Mouse (Mus musculus) ES-Bruce4 (cell line): Measurements from ENCODE around the gene Abcc9. TPM values are rescaled to one million over a fixed set of nuclear protein-coding genes. Genes with fewer than 3 reads are reported as not detected.

Source experiments
- H3K27ac ChIP-seq: 2 replicates; pipeline ENCODE4 v1.5.1; 2012; ENCODE audit warnings: low read length, inconsistent platforms; ENCODE audit not compliant: insufficient read depth
- H3K27me3 ChIP-seq: 2 replicates; pipeline ENCODE4 v1.6.1; 2012; ENCODE audit warnings: mild to moderate bottlenecking, low read length, inconsistent platforms; ENCODE audit not compliant: control insufficient read depth, poor library complexity, insufficient read depth, severe bottlenecking
- H3K36me3 ChIP-seq: 2 replicates; pipeline ENCODE4 v1.6.1; 2012; ENCODE audit warnings: inconsistent platforms, mild to moderate bottlenecking, low read length, moderate library complexity; ENCODE audit not compliant: control insufficient read depth, poor library complexity, insufficient read depth, severe bottlenecking
- H3K4me1 ChIP-seq: one replicate; pipeline ENCODE4 v1.8.1; 2011; ENCODE audit warnings: low read length; ENCODE audit not compliant: control insufficient read depth, insufficient read depth
- H3K4me3 ChIP-seq: 2 replicates; pipeline ENCODE4 v1.5.1; 2011; ENCODE audit warnings: low read depth, mild to moderate bottlenecking, low read length
- H3K9ac ChIP-seq: 2 replicates; pipeline ENCODE4 v1.6.1; 2012; ENCODE audit warnings: low read depth, mild to moderate bottlenecking, inconsistent platforms; ENCODE audit not compliant: poor library complexity, severe bottlenecking
- H3K9me3 ChIP-seq: replicated peaks from 2 replicates; pipeline ENCODE4 v1.6.1; 2012; ENCODE audit warnings: mild to moderate bottlenecking, low read length, inconsistent platforms; ENCODE audit not compliant: control insufficient read depth, poor library complexity, insufficient read depth, severe bottlenecking
- CTCF ChIP-seq: IDR thresholded peaks from one replicate; pipeline ENCODE4 v1.8.1; 2011; ENCODE audit warnings: low read depth, low read length
- EP300 ChIP-seq: IDR thresholded peaks from 2 replicates; pipeline ENCODE4 v1.6.1; 2011; ENCODE audit warnings: low read depth, low read length; ENCODE audit not compliant: insufficient read depth
- POLR2A ChIP-seq: IDR thresholded peaks from one replicate; pipeline ENCODE4 v1.8.1; 2011; ENCODE audit warnings: low read length; ENCODE audit not compliant: insufficient read depth
- polyA plus RNA-seq: library from polyadenylated mRNA; stranded (reverse); fragments of >200 nt; gene quantifications from 2 replicates; pipeline ENCODE4 v1.2.4, GENCODE M21; 2011; ENCODE audit warnings: low read depth; ENCODE audit not compliant: missing spikeins, insufficient read depth, insufficient read length

Abcc9 gene
- polyA plus RNA-seq, 1 experiment, result 0.36 TPM

GRCm38 (mm10) chr6:142635185-142635583 lies 66.9 kb downstream of the Abcc9 start:
- no peak overlapping the region for H3K27ac ChIP-seq
- no peaks in the 10 kb centered on the region for H3K9me3 ChIP-seq
- no peaks in the 10 kb centered on the region for H3K4me1 ChIP-seq
- no peak overlapping the region for H3K4me3 ChIP-seq
- no peaks in the 10 kb centered on the region for H3K36me3 ChIP-seq
- no peak overlapping the region for H3K9ac ChIP-seq
- no peak for TF ChIP-seq CTCF
- TF ChIP-seq POLR2A, result no peak
- TF ChIP-seq EP300, result no peak
- H3K27me3 ChIP-seq, result no peaks in the 10 kb centered on the region

DNA sequence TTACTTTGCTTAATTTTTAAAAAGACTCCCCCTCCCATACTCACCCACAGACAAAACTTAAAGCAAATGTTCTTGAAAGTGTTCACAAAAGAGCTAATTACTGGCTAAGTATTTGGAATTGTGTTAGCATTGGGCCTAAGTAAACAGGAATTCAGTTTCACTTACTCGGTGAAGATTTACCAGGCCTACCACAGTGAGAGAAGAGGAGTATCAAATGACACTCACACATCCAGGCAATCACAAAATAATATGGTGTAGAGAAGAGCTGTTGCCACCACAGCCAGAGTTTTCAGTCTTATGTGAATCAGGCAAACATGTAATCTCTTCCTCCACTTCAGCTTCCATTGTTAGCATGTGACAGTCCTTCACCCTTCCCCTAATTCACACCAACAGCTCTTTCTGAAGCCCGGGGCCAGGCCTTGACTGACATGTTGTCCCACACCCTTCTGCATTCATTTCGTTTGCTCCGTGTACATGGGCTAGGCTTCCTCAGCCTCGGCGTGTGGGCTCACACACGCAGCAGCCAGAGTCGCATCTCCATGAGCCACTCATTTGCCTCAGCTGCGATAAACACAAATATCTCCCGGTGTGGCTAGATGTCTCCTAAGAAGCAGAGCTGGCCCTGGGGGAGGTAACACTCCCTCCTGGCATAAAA lies 67.5 kb downstream of the Abcc9 start:
- Histone ChIP-seq H3K9ac (no peak overlapping the region), H3K4me1 (no peaks in the 10 kb centered on the region), H3K27ac (no peak overlapping the region), H3K36me3 (no peaks in the 10 kb centered on the region), H3K4me3 (no peak overlapping the region), H3K9me3 (no peaks in the 10 kb centered on the region), H3K27me3 (no peaks in the 10 kb centered on the region)
- TF ChIP-seq CTCF (no peak), POLR2A (no peak), EP300 (no peak)

GRCm38 (mm10) chr6:142623351-142623750 lies 78.8 kb downstream of the Abcc9 start:
- Histone ChIP-seq H3K27me3 (peaks cover 1% of the 10 kb centered on the region; the same call in 1 of the 2 replicates), H3K27ac (no peak overlapping the region), H3K9me3 (no peaks in the 10 kb centered on the region), H3K36me3 (no peaks in the 10 kb centered on the region), H3K4me3 (no peak overlapping the region), H3K4me1 (no peaks in the 10 kb centered on the region), H3K9ac (no peak overlapping the region)
- TF ChIP-seq EP300 (no peak), CTCF (no peak), POLR2A (no peak)

DNA sequence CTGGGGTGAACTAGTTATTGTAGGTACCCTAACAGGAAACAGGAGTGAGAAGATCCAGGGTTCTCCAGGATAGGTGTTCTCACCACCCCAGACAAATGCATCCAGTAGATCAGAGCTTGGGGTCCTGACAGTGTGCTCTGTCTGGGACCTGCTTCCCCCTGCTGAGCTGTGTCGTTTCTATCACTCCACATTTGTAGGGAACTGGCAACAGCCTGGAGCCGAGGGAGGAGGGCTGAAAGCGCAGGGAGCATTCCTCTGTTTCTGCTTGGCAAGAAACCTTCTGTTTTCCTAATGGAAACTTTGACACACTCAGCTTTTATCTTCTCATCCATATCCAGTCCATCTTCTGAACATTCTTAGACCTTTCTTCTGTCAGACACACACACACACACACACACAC lies 85.5 kb downstream of the Abcc9 start:
- TF ChIP-seq CTCF (no peak), EP300 (no peak), POLR2A (no peak)
- Histone ChIP-seq H3K9me3 (no peaks in the 10 kb centered on the region), H3K27ac (no peak overlapping the region), H3K4me1 (no peaks in the 10 kb centered on the region), H3K4me3 (no peak overlapping the region), H3K36me3 (no peaks in the 10 kb centered on the region), H3K27me3 (no peaks in the 10 kb centered on the region; the same call in 1 of the 2 replicates), H3K9ac (no peak overlapping the region)

GRCm38 (mm10) chr6:142614324-142614723 lies 87.8 kb downstream of the Abcc9 start:
- TF ChIP-seq CTCF (no peak), EP300 (no peak), POLR2A (no peak)
- no peaks in the 10 kb centered on the region for H3K9me3 ChIP-seq
- no peaks in the 10 kb centered on the region; the same call in 1 of the 2 replicates for H3K27me3 ChIP-seq
- no peak overlapping the region for H3K4me3 ChIP-seq
- H3K9ac ChIP-seq, result no peak overlapping the region
- no peak overlapping the region for H3K27ac ChIP-seq
- no peaks in the 10 kb centered on the region for H3K36me3 ChIP-seq
- no peaks in the 10 kb centered on the region for H3K4me1 ChIP-seq

DNA sequence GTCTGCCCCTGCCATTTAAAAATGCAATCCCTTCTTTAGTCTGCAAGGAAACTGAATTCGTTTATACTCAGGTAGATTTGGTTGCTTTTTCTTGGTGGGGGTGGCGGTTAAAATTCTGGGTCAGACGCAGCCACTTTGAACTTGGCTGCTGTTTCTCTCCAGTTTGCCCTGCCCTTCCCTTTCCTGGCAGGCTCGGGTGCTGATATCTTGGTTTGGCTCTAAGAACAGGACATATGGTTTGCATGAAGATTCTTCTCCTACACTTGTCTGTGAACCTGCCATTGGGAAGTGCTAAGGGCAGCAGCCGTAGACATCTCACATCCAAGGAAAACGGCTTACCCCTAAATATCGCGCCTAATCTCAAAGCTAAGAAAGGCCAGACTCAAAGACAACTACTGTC lies 89.7 kb downstream of the Abcc9 start:
- H3K4me1 ChIP-seq, result no peaks in the 10 kb centered on the region
- TF ChIP-seq CTCF (no peak), POLR2A (no peak), EP300 (no peak)
- no peak overlapping the region for H3K27ac ChIP-seq

More for the DNA sequence above, 89.7 kb downstream of the Abcc9 start:
- Histone ChIP-seq H3K9me3 (no peaks in the 10 kb centered on the region), H3K36me3 (no peaks in the 10 kb centered on the region), H3K27me3 (no peaks in the 10 kb centered on the region; the same call in 1 of the 2 replicates), H3K4me3 (no peak overlapping the region), H3K9ac (no peak overlapping the region)
